Mouse (Mus musculus) retina, embryonic 14.5 days (tissue): ENCODE measurements at regions not wholly inside any gene's neighbourhood (a gene's known extent, or its start where the extent isn't known, plus 50 kb on each side); places are given as distances from the start of the nearest gene placed in this dataset.

Experiments
- DNase-seq: peaks from one replicate; pipeline ENCODE4 v3.0.0-alpha.2; 2015; ENCODE audit warnings: low spot score

- peak; percentile 12 for DNase-seq
Measured at GRCm38 (mm10) chr19:49019426-49019825, 813.6 kb downstream of the Sorcs3 start.
